Mouse (Mus musculus): Measurements from ENCODE around the gene Slc9a8. TPM values are rescaled to one million over a fixed set of nuclear protein-coding genes. Genes with fewer than 3 reads are reported as not detected.

The Slc9a8 gene
- polyA plus RNA-seq, 1 experiment, result 26.4 TPM

DNA sequence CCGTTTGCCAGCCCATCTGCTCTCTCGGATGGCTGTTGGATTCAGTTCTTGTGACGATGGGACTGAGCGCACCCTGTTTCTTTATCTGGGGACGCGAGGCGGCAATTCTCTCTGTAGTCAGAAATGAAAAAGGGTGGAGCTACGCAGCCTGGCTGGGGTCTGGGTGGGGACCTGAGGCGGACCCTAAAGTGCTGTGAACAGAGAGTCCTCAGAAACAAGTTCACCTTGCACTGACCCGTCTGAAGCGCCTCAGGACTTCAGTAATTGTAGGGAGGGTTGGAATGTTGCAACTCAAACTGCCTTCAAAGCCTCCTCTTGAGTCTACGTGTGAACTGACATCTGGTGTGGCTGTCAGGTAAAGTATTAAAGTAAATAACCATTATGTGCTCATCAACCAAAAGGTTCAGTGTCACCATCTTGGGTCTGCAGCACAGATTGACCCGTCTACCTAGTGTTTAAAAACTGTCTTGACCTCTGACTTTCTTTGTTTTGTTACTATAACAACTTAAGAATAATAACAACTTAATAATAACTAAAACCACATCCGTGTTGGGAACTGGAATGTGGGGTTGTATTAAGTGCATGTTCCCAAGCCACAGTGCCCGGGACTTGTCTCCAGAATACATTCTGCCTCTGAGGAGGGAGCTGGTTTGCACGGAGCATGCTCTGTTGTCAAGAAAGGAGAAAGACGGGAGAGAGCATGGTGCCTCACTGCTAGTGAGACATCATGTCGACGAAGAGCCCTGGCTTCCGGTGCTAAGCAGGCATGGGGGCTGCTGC lies 16.2 kb upstream of the Slc9a8 start:
- TF ChIP-seq REST (IDR thresholded peaks at IDR 0.05; ENCODE audit: insufficient read depth, insufficient read length), result no peak
- no peak for TF ChIP-seq USF1 (IDR thresholded peaks at IDR 0.05; ENCODE audit: low read depth)
- no peak for TF ChIP-seq SRF (IDR thresholded peaks at IDR 0.05; ENCODE audit: control insufficient read depth, insufficient read length, low read depth)
- no peak for TF ChIP-seq TCF12 (IDR thresholded peaks at IDR 0.05; ENCODE audit: insufficient read depth, poor library complexity, severe bottlenecking)
- TF ChIP-seq MAX (IDR thresholded peaks at IDR 0.05; ENCODE audit: low read depth), result no peak
- TF ChIP-seq TCF3 (IDR thresholded peaks at IDR 0.05; ENCODE audit: insufficient read length, low read depth), result no peak
- Histone ChIP-seq H3ac (ENCODE audit: control insufficient read depth, insufficient read length) (no peak overlapping the region), H3K27me3 (ENCODE audit: control insufficient read depth, insufficient read depth, insufficient read length) (no peaks in the 10 kb centered on the region), H3K79me2 (ENCODE audit: control insufficient read depth, insufficient read depth) (no peaks in the 10 kb centered on the region), H3K4me2 (ENCODE audit: low read depth) (no peak overlapping the region), H3K36me3 (ENCODE audit: control insufficient read depth, insufficient read depth) (no peaks in the 10 kb centered on the region), H3K4me3 (no peak overlapping the region)

DNA sequence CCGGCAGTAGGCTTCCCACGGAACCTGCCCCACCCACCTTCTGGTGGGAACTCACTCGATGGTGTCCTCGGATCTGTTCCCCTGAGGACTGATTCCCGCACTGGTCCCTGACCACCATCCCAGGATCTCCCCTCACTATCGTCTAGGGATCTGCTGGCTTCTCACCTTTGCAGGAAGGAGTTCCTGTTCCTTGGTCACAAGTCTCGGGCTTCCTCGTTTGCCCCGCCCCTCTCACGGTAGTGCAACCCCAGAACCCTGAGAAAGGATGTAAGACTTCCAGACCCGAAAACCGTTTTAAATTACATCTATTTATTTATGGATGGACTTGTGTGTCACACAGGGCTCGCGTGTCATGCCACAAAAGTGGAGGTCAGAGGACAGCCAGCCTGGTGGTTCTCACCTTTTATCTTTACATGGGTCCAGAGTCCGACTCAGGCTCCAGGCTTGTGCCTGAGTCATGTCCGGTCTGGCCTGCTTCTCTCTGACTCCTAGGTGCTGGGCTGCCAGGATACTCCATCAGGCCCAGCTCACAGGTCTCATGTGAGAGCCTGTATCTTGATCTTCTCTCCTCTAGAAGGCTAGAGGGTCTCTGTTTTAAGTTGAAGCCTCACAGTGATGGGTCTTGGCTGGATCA lies 14.1 kb upstream of the Slc9a8 start:
- no peak for TF ChIP-seq E2F4 (IDR thresholded peaks at IDR 0.05; ENCODE audit: insufficient read depth)
- no peak for TF ChIP-seq MAX (IDR thresholded peaks at IDR 0.05; ENCODE audit: low read depth)
- no peak for TF ChIP-seq POLR2A (IDR thresholded peaks at IDR 0.05; ENCODE audit: insufficient read length, low read depth)
- no peak for TF ChIP-seq USF1 (IDR thresholded peaks at IDR 0.05; ENCODE audit: low read depth)
- TF ChIP-seq TCF12 (IDR thresholded peaks at IDR 0.05; ENCODE audit: insufficient read depth, poor library complexity, severe bottlenecking), result no peak
- no peak for TF ChIP-seq TCF3 (IDR thresholded peaks at IDR 0.05; ENCODE audit: insufficient read length, low read depth)
- no peak for TF ChIP-seq MYOG (IDR thresholded peaks at IDR 0.05; ENCODE audit: control insufficient read depth in 1 of 3, insufficient read depth in 1 of 3, insufficient read length in 2 of 3, low read depth in 2 of 3)
- TF ChIP-seq CEBPB (IDR thresholded peaks at IDR 0.05; ENCODE audit: insufficient read depth, poor library complexity, severe bottlenecking), result no peak
- no peak for TF ChIP-seq SRF (IDR thresholded peaks at IDR 0.05; ENCODE audit: control insufficient read depth, insufficient read length, low read depth)
- no peak for TF ChIP-seq POLR2AphosphoS2 (IDR thresholded peaks at IDR 0.05; ENCODE audit: insufficient read length, low read depth)
- TF ChIP-seq REST (IDR thresholded peaks at IDR 0.05; ENCODE audit: insufficient read depth, insufficient read length), result no peak
- no peak for TF ChIP-seq MYOD1 (IDR thresholded peaks at IDR 0.05; ENCODE audit: control insufficient read depth in 1 of 3, insufficient read length in 2 of 3, low read depth in 2 of 3)
- Histone ChIP-seq H3ac (ENCODE audit: control insufficient read depth, insufficient read length) (no peak overlapping the region), H3K36me3 (ENCODE audit: control insufficient read depth, insufficient read depth) (no peaks in the 10 kb centered on the region), H3K79me2 (ENCODE audit: control insufficient read depth, insufficient read depth) (no peaks in the 10 kb centered on the region), H3K4me2 (ENCODE audit: low read depth) (no peak overlapping the region), H3K4me3 (no peak overlapping the region), H3K27me3 (ENCODE audit: control insufficient read depth, insufficient read depth, insufficient read length) (no peaks in the 10 kb centered on the region)

DNA sequence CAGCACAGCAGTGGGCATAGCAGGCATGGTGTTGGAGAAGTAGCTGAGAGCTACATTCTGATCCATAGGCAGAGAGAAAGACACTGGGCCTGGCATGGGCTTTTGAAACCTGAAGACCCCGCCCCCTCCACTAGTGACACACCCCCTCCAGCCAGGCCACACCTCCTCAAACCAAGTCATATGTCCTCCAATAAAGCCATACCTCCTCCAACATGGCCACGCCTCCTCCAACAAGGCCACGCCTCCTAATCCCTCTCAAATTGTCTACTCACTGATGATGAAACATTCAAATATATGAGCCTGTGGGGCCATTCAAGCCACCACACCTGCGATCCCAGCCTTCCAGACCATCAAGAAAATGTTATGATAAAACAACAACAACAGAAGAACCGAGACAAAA lies 7.1 kb upstream of the Slc9a8 start:
- Histone ChIP-seq H3K36me3 (ENCODE audit: control insufficient read depth, insufficient read depth) (no peaks in the 10 kb centered on the region), H3K79me2 (ENCODE audit: control insufficient read depth, insufficient read depth) (no peaks in the 10 kb centered on the region), H3ac (ENCODE audit: control insufficient read depth, insufficient read length) (no peak overlapping the region), H3K27me3 (ENCODE audit: control insufficient read depth, insufficient read depth, insufficient read length) (no peaks in the 10 kb centered on the region), H3K4me3 (no peak overlapping the region), H3K4me2 (ENCODE audit: low read depth) (no peak overlapping the region)
- no peak for TF ChIP-seq POLR2AphosphoS2 (IDR thresholded peaks at IDR 0.05; ENCODE audit: insufficient read length, low read depth)
- TF ChIP-seq SRF (IDR thresholded peaks at IDR 0.05; ENCODE audit: control insufficient read depth, insufficient read length, low read depth), result no peak
- no peak for TF ChIP-seq MYOG (IDR thresholded peaks at IDR 0.05; ENCODE audit: control insufficient read depth in 1 of 3, insufficient read depth in 1 of 3, insufficient read length in 2 of 3, low read depth in 2 of 3)
- TF ChIP-seq E2F4 (IDR thresholded peaks at IDR 0.05; ENCODE audit: insufficient read depth), result no peak
- TF ChIP-seq REST (IDR thresholded peaks at IDR 0.05; ENCODE audit: insufficient read depth, insufficient read length), result no peak
- no peak for TF ChIP-seq TCF12 (IDR thresholded peaks at IDR 0.05; ENCODE audit: insufficient read depth, poor library complexity, severe bottlenecking)
- no peak for TF ChIP-seq MAX (IDR thresholded peaks at IDR 0.05; ENCODE audit: low read depth)
- no peak for TF ChIP-seq POLR2A (IDR thresholded peaks at IDR 0.05; ENCODE audit: insufficient read length, low read depth)
- TF ChIP-seq MYOD1 (IDR thresholded peaks at IDR 0.05; ENCODE audit: control insufficient read depth in 1 of 3, insufficient read length in 2 of 3, low read depth in 2 of 3), result no peak
- TF ChIP-seq CEBPB (IDR thresholded peaks at IDR 0.05; ENCODE audit: insufficient read depth, poor library complexity, severe bottlenecking), result no peak
- TF ChIP-seq TCF3 (IDR thresholded peaks at IDR 0.05; ENCODE audit: insufficient read length, low read depth), result no peak
- no peak for TF ChIP-seq USF1 (IDR thresholded peaks at IDR 0.05; ENCODE audit: low read depth)

DNA sequence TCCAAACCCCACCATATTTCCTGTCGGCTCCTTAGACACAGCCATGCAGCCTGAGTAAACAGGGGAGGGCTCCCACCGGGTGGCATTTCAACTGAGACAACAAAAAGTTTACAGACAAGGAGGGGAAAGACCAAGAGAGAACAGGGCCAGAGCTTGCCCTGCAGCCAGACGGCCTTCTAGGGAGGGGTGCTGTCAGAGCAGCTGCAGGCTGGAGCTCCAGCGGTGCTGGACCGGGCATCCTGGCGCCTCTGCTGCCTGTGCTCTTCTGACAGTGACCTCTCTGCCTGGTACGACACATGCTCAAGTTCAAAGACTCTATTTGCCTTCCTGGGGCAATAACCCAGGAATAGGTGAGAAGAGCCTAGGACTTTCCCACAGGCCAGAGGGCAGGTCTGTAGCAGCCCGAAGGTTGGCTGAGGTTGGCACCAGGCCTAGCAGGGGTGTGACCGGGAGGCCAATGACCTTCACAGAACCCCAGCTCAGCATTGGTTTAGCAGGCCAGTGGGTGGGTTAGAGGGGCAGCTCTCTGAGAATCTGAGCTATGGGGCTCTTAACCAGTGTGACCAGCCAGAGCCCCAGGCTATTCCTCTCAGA lies 5.4 kb upstream of the Slc9a8 start:
- Histone ChIP-seq H3K4me3 (no peak overlapping the region), H3K4me2 (ENCODE audit: low read depth) (no peak overlapping the region), H3K79me2 (ENCODE audit: control insufficient read depth, insufficient read depth) (peaks cover 5% of the 10 kb centered on the region), H3K27me3 (ENCODE audit: control insufficient read depth, insufficient read depth, insufficient read length) (no peaks in the 10 kb centered on the region), H3K36me3 (ENCODE audit: control insufficient read depth, insufficient read depth) (no peaks in the 10 kb centered on the region), H3ac (ENCODE audit: control insufficient read depth, insufficient read length) (no peak overlapping the region)
- TF ChIP-seq MYOG (IDR thresholded peaks at IDR 0.05; ENCODE audit: control insufficient read depth in 1 of 3, insufficient read depth in 1 of 3, insufficient read length in 2 of 3, low read depth in 2 of 3) (peak in 1 of 3 experiments; percentile 67), MYOD1 (IDR thresholded peaks at IDR 0.05; ENCODE audit: control insufficient read depth in 1 of 3, insufficient read length in 2 of 3, low read depth in 2 of 3) (peak in 1 of 3 experiments; percentile 42), SRF (IDR thresholded peaks at IDR 0.05; ENCODE audit: control insufficient read depth, insufficient read length, low read depth) (no peak)

Measured in myocyte (in vitro differentiated cells).